Mouse (Mus musculus) spleen, postnatal 4 days (tissue): ENCODE results near the gene Mtcp1.

ENCODE experiments used
- DNase-seq, 2 experiments: peaks; one replicate each; pipeline ENCODE4 v3.0.0; 2022; ENCODE audit warnings: low spot score in 2 of 2

Mtcp1 gene

GRCm38 (mm10) chrX:75415936-75416785 is at the start of gene Mtcp1, which contains the start of the genes Cmc4 and Brcc3:
Gene Mtcp1 (minus strand): TSS chrX:75416588.
Gene Cmc4 (minus strand): TSS chrX:75416584.
Gene Brcc3 (plus strand): TSS chrX:75416628.
- DNase-seq = peak; percentile 89 to 91

DNA sequence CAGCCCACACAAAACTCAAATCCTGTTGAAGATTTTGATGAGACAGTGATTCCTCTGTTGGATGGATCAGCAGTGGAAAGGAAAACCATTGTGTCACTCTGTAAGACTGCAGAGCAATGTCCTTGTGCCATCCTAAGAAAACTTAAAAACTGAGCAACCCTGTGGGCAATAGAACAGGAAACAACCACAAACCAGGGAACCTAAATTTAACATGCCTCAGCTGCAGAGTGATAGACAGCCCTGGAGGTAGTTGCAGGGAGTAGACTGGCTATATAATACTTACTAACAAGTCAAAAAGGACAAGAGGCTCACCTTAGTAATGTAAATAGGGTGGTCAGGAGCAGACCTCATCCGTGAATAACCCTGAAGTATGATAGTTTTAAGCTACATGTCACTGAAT is 38.2 kb upstream of the Mtcp1 start:
- DNase-seq = no peak

- DNase-seq = no peak
Observed at GRCm38 (mm10) chrX:75409711-75410110, 6.7 kb downstream of the Mtcp1 start.

DNA sequence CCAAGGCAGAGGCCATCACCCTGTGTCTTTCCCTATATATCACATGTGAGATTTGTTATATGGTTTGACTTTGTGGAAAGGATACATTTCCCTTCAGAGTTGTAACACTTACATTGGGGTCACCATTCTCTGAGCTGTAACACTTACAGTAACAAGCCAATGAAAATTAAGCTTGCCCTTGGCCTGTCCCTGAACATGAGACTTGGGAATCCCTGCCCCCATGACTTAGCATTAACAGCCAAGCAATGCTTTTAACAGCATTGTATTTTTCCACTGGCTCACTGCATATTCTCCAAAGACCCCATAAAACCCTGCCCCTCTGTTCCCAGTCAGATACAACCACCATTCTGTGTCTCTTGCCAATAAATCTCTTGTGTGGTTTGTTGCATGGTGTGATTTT is 13.0 kb downstream of the Mtcp1 start:
- no peak for DNase-seq

GRCm38 (mm10) chrX:75402668-75403067 is 13.7 kb downstream of the Mtcp1 start:
- DNase-seq = no peak

DNA sequence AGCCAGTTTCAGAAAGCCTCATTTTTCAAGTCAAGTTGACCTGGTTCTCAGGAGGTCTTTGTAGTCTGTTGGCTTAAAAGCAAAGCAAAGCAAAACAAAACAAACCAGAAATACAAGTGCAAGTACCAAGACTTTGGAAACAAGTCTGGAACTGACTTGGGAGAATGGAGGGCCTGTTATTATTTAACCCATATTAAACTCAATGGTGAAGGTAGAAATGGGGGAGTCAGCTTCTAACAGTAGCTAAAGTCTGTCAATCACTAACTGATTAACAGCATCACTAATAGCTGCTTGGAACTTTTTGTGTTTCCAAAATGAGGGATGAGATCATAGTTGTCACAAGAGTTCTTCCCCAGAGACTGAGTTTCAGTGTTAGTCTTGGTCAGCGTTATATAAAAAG is 16.9 kb downstream of the Mtcp1 start:
- DNase-seq = no peak

DNA sequence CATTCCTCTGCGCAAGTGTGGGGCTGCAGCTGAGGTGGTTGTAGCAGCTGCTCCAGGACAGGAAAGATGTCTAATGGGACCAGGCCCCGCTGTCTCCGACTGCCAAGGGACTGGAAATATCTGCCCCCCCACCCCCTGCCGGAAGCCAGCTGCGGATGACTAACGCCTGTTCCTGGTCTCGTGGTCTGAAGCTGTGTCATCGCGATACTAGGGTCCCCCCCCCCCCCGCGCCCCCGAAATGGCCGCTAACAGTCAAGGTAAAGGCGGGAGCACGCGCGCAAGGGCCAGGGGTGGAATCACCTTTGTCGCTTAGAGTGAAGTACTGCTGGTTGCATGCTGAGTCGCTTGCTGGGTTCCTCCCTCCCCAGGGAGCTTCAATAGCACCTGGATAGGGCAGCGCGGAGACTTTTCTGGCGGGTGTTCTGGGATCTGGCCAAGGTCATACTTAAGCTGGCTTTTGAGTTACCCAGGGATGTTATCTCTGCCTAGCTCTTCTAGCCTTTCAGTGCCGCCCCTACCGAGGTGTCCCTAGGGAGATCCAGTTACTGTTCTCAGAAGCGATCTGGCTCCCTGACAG is 34.1 kb downstream of the Mtcp1 start, which contains the start of the genes Fundc2 and F8:
Fundc2 (plus strand) TSS at position 205 of the 577 bp plus-strand sequence.
F8 (minus strand) TSS at position 421 of the 577 bp plus-strand sequence.
- DNase-seq = peak; percentile 64 to 71

DNA sequence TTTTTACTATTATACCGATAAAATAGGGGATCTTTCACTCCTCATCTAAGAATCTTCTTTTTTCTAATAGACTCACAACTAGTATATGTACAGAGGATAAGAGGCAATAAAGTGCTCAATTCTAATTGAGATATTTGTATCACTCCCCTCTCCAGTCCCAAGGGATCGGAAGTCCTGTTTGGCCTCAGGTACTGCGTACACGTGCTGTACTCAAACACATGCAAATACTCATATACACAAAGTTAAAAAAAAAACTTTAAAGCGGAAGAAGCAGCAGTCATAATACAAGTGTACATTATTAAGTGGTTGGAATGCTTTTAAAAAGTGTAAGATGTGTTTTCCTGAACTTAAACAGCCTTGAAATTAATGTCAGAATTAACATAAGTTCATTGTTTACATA is 34.7 kb downstream of the Mtcp1 start:
- DNase-seq = no peak

DNA sequence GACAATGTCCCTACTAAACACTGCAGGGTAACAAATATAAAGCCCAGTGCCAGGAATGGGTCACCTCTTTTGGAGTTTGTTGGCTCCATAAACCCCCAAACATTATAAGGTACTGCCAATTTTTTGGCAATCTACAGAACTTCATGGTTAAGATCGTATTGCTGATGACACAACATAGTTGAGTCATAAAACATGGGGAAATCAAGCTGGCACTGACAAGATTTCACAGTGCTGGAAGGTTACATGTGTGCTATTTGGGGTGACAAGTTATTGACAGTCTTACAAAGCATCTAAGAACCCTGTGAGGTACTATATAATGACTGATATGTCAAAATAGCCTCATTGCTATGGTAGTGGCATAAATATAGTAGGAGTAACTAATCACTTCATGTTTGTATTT is 35.2 kb downstream of the Mtcp1 start:
- no peak for DNase-seq

GRCm38 (mm10) chrX:75376815-75377214 is 39.6 kb downstream of the Mtcp1 start:
- no peak for DNase-seq

DNA sequence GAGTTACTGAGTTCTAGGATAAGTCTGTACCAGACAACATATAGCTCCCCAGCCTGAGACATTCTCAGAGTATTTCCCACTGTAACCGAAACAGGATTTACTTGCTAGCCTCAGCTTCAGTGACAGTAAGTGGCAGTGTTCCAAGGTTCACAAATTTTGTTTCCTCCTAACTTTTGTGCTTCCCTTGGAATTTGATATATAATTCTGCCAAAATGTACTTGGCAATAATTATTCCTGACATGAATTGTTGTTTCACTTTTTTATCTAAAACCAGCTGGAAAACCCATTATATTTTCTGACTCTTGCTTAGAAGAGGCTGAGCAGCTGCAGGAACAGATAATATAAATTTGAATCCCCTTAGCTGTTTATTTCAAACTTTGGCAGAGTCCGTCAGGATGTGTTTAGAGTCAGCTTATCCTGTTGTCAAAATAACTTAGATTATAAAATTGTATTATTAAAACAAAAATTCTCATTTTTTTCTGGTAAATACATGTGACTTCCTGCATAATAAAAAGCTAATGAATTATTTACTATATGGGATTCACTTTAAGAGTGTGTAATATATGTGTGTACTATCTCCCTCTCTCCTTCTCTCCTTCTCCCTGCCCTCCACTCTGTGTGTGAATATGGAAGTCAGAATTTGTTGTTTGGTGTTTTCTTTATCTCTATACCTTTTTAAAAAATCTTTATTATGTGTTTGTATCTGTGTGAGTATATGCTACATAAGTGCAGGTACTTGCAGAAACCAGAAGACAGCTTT is 43.5 kb downstream of the Mtcp1 start:
- no peak for DNase-seq

DNA sequence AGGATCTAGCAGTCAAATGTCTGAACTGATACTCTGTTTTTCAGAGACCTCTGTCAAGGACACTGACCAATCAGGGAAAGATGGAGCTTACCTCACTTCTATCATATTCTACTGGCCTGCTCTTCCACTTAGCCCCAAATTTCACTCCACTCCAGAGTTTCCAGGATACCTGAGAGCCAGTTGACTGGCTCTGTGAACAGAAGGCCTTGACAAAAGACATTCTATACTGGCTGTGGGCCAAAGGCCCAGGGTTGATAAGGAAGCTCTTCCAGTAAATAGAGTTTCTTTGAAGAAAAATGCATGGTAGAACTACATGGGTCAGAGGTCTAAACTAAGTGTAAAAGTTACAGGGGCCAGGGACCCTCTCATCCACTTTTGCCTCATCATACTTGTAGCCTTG is 46.2 kb downstream of the Mtcp1 start:
- peak in 1 of 2 experiments; percentile 11 for DNase-seq
